Mouse (Mus musculus): ENCODE results near the gene Aif1. TPM values are rescaled to one million over a fixed set of nuclear protein-coding genes. Genes with fewer than 3 reads are reported as not detected.
A peak's percentile ranks its signal among the peaks of the same experiment; 100 is the strongest.

The Aif1 gene
- 0.65 and 2.6 TPM in 2 replicates for polyA plus RNA-seq (2012; rRNA removed)

GRCm38 (mm10) chr17:35175968-35176367, at the start of gene Aif1:
TSS of gene Aif1 (minus strand) at chr17:35176068.
- no peak within 1 kb of the TSS for H3K27ac ChIP-seq (ENCODE audit: insufficient read depth, low read depth, low read length)
- no peak within 1 kb of the TSS for H3K4me3 ChIP-seq (ENCODE audit: insufficient read depth, low read depth, low read length)
- 81% methylated on average over 2 of the region's 2 CpGs for WGBS
- 0 out of 2 replicates have a peak, but pooled peaks cover 5% of the 10 kb centered on the region for H3K4me1 ChIP-seq (ENCODE audit: control insufficient read depth, insufficient read depth, low read length)
- H3K36me3 ChIP-seq (ENCODE audit: control insufficient read depth, insufficient read depth, low read length), result no peaks in the 10 kb centered on the region
- no peak for TF ChIP-seq POLR2A (IDR thresholded peaks at IDR 0.05; ENCODE audit: low read depth, low read length)
- no peak for TF ChIP-seq CTCF (conservative IDR thresholded peaks at IDR 0.05; ENCODE audit: insufficient read depth, insufficient read length, low read depth, low read length)
- no peaks in the 10 kb centered on the region for H3K27me3 ChIP-seq (replicated peaks; ENCODE audit: control insufficient read depth, insufficient read depth, low read length)
- no peak for DNase-seq

- Histone ChIP-seq H3K4me1 (ENCODE audit: control insufficient read depth, insufficient read depth, low read length) (no peaks in the 10 kb centered on the region), H3K4me3 (ENCODE audit: insufficient read depth, low read depth, low read length) (no peak overlapping the region), H3K36me3 (ENCODE audit: control insufficient read depth, insufficient read depth, low read length) (no peaks in the 10 kb centered on the region; the same call in 1 of the 2 replicates), H3K27ac (ENCODE audit: insufficient read depth, low read depth, low read length) (no peak overlapping the region), H3K27me3 (replicated peaks; ENCODE audit: control insufficient read depth, insufficient read depth, low read length) (no peaks in the 10 kb centered on the region)
- WGBS, result 85% methylated on average over 5 of the region's 5 CpGs
- TF ChIP-seq POLR2A (IDR thresholded peaks at IDR 0.05; ENCODE audit: low read depth, low read length) (no peak), CTCF (conservative IDR thresholded peaks at IDR 0.05; ENCODE audit: insufficient read depth, insufficient read length, low read depth, low read length) (no peak)
- DNase-seq, result no peak
These were observed 49.6 kb upstream of the Aif1 start for GRCm38 (mm10) chr17:35225456-35225855.

GRCm38 (mm10) chr17:35224641-35225040, 48.8 kb upstream of the Aif1 start:
- TF ChIP-seq CTCF (conservative IDR thresholded peaks at IDR 0.05; ENCODE audit: insufficient read depth, insufficient read length, low read depth, low read length), result no peak
- no peak for TF ChIP-seq POLR2A (IDR thresholded peaks at IDR 0.05; ENCODE audit: low read depth, low read length)
- DNase-seq, result no peak
- Histone ChIP-seq H3K36me3 (ENCODE audit: control insufficient read depth, insufficient read depth, low read length) (no peaks in the 10 kb centered on the region; the same call in 1 of the 2 replicates), H3K27ac (ENCODE audit: insufficient read depth, low read depth, low read length) (no peak overlapping the region), H3K4me3 (ENCODE audit: insufficient read depth, low read depth, low read length) (no peak overlapping the region), H3K27me3 (replicated peaks; ENCODE audit: control insufficient read depth, insufficient read depth, low read length) (no peaks in the 10 kb centered on the region), H3K4me1 (ENCODE audit: control insufficient read depth, insufficient read depth, low read length) (no peaks in the 10 kb centered on the region)
- WGBS, result 95% methylated on average over 4 of the region's 4 CpGs

GRCm38 (mm10) chr17:35222299-35222698, 46.4 kb upstream of the Aif1 start:
- Histone ChIP-seq H3K27ac (ENCODE audit: insufficient read depth, low read depth, low read length) (no peak overlapping the region), H3K4me3 (ENCODE audit: insufficient read depth, low read depth, low read length) (no peak overlapping the region), H3K27me3 (replicated peaks; ENCODE audit: control insufficient read depth, insufficient read depth, low read length) (no peaks in the 10 kb centered on the region), H3K4me1 (ENCODE audit: control insufficient read depth, insufficient read depth, low read length) (peaks cover 2% of the 10 kb centered on the region; the same call in 1 of the 2 replicates), H3K36me3 (ENCODE audit: control insufficient read depth, insufficient read depth, low read length) (no peaks in the 10 kb centered on the region; the same call in 1 of the 2 replicates)
- DNase-seq, result no peak
- 59% methylated on average over 6 of the region's 6 CpGs for whole genome bisulfite sequencing
- TF ChIP-seq CTCF (conservative IDR thresholded peaks at IDR 0.05; ENCODE audit: insufficient read depth, insufficient read length, low read depth, low read length), result no peak
- no peak for TF ChIP-seq POLR2A (IDR thresholded peaks at IDR 0.05; ENCODE audit: low read depth, low read length)

- Histone ChIP-seq H3K4me1 (ENCODE audit: control insufficient read depth, insufficient read depth, low read length) (peaks cover 2% of the 10 kb centered on the region; the same call in 1 of the 2 replicates), H3K4me3 (ENCODE audit: insufficient read depth, low read depth, low read length) (no peak within 1 kb of the TSS), H3K27ac (ENCODE audit: insufficient read depth, low read depth, low read length) (peak within 1 kb of the TSS; percentile 67), H3K36me3 (ENCODE audit: control insufficient read depth, insufficient read depth, low read length) (no peaks in the 10 kb centered on the region; the same call in 1 of the 2 replicates), H3K27me3 (replicated peaks; ENCODE audit: control insufficient read depth, insufficient read depth, low read length) (no peaks in the 10 kb centered on the region)
- TF ChIP-seq POLR2A (IDR thresholded peaks at IDR 0.05; ENCODE audit: low read depth, low read length) (no peak), CTCF (conservative IDR thresholded peaks at IDR 0.05; ENCODE audit: insufficient read depth, insufficient read length, low read depth, low read length) (no peak)
- peak; percentile 50 for DNase-seq
- WGBS, result 57% methylated on average over 28 of the region's 28 CpGs
These were observed 44.5 kb upstream of the Aif1 start, which contains the start of gene Gm16181 for GRCm38 (mm10) chr17:35220156-35220952. TSS of gene Gm16181 (plus strand) at chr17:35220834.

GRCm38 (mm10) chr17:35219601-35220041, 43.8 kb upstream of the Aif1 start:
- TF ChIP-seq POLR2A (IDR thresholded peaks at IDR 0.05; ENCODE audit: low read depth, low read length), result no peak
- no peak for TF ChIP-seq CTCF (conservative IDR thresholded peaks at IDR 0.05; ENCODE audit: insufficient read depth, insufficient read length, low read depth, low read length)
- H3K27ac ChIP-seq (ENCODE audit: insufficient read depth, low read depth, low read length), result peak overlapping the region; percentile 67
- WGBS, result 58% methylated on average over 6 of the region's 6 CpGs
- DNase-seq, result no peak
- H3K4me1 ChIP-seq (ENCODE audit: control insufficient read depth, insufficient read depth, low read length), result peaks cover 2% of the 10 kb centered on the region; the same call in 1 of the 2 replicates
- no peaks in the 10 kb centered on the region for H3K27me3 ChIP-seq (replicated peaks; ENCODE audit: control insufficient read depth, insufficient read depth, low read length)
- H3K4me3 ChIP-seq (ENCODE audit: insufficient read depth, low read depth, low read length), result no peak overlapping the region
- no peaks in the 10 kb centered on the region; the same call in 1 of the 2 replicates for H3K36me3 ChIP-seq (ENCODE audit: control insufficient read depth, insufficient read depth, low read length)
